9 mouse cellular contexts compared by ENCODE assay signal in the genomic region with DNA sequence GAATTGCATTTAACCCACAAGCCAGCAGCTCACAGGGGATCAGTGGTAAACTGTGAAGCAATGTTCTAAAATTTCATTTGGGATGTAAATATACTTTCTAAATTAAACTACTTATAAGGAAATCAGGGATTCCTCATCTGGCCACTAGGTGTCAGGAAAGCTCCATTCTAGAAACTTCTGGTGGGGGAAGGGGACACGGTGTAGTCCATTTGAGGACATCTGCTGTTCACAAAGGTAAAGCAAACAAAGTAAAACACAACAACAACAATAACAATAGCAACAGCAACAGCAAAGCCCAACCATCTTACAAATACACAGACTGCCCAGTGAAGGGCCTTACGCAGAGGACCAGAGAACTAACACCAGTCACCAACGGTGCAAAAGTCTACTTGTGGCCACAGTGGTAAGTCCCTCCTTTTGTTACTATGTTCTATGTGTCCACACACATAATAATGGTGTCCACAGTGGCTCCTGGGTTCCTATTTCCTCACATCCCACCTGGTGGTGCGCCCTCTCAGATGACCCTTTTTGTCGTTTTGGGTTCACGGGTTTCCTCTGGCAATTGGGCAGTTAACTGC.
DNase-seq lines count a peak whose midpoint lies in the region; ATAC-seq and TF ChIP-seq lines count a peak whose summit lies in the region.
"Had no signal": no experiment of that assay in that cellular context is flagged by ENCODE, and none has a peak within 500 bp of the region (broad histone marks: within the 10 kb centered on the region; RNA-seq: fewer than 3 reads in every experiment).

No protein-coding gene starts in this region.

- H3K4me1 ChIP-seq in intestine, embryonic 14.5 days (replicated peaks; ENCODE audit: control insufficient read depth, insufficient read depth, low read length), result no peaks in the 10 kb centered on the region
- no peaks in the 10 kb centered on the region for H3K4me1 ChIP-seq in intestine, embryonic 16.5 days (ENCODE audit: control insufficient read depth, insufficient read depth, low read length)
- no peaks in the 10 kb centered on the region for H3K4me1 ChIP-seq in forebrain, embryonic 10.5 days
- no peaks in the 10 kb centered on the region for H3K4me1 ChIP-seq in liver, postnatal 0 days (ENCODE audit: insufficient read depth)

- H3K36me3 ChIP-seq in intestine, embryonic 14.5 days (ENCODE audit: control insufficient read depth, insufficient read depth, low read length), result no peaks in the 10 kb centered on the region
- no peaks in the 10 kb centered on the region for H3K36me3 ChIP-seq in intestine, embryonic 16.5 days (ENCODE audit: control insufficient read depth, insufficient read depth, low read length)
- H3K36me3 ChIP-seq in forebrain, embryonic 10.5 days (replicated peaks), result no peaks in the 10 kb centered on the region
- no peaks in the 10 kb centered on the region for H3K36me3 ChIP-seq in liver, postnatal 0 days (replicated peaks; ENCODE audit: insufficient read depth, low read length)

- H3K4me3 ChIP-seq in intestine, embryonic 14.5 days (ENCODE audit: low read depth, low read length), result no peak overlapping the region
- no peak overlapping the region for H3K4me3 ChIP-seq in intestine, embryonic 16.5 days (ENCODE audit: low read length)
- H3K4me3 ChIP-seq in forebrain, embryonic 10.5 days, result no peak overlapping the region
- H3K4me3 ChIP-seq in liver, postnatal 0 days (ENCODE audit: low read depth, low read length), result no peak overlapping the region
- H3K4me3 ChIP-seq: erythroblast, embryonic 14.5 days had no signal

- peaks cover 21% of the 10 kb centered on the region; the same call in 1 of the 2 replicates for H3K27me3 ChIP-seq in intestine, embryonic 14.5 days (replicated peaks; ENCODE audit: control insufficient read depth, insufficient read depth, low read length)
- H3K27me3 ChIP-seq in intestine, embryonic 16.5 days (replicated peaks; ENCODE audit: control insufficient read depth, insufficient read depth, low read length), result 0 out of 2 replicates have a peak, but pooled peaks cover 2% of the 10 kb centered on the region
- no peaks in the 10 kb centered on the region for H3K27me3 ChIP-seq in forebrain, embryonic 10.5 days (ENCODE audit: poor library complexity, severe bottlenecking)
- H3K27me3 ChIP-seq in liver, postnatal 0 days (ENCODE audit: insufficient read depth, low read length), result no peaks in the 10 kb centered on the region

- H3K27ac ChIP-seq in intestine, embryonic 14.5 days (ENCODE audit: low read depth), result no peak overlapping the region
- no peak overlapping the region for H3K27ac ChIP-seq in intestine, embryonic 16.5 days (ENCODE audit: low read length)
- no peak overlapping the region for H3K27ac ChIP-seq in forebrain, embryonic 10.5 days
- H3K27ac ChIP-seq in liver, postnatal 0 days (ENCODE audit: low read depth), result no peak overlapping the region

- no peak for TF ChIP-seq EP300 in liver, postnatal 0 days (IDR thresholded peaks at IDR 0.05; ENCODE audit: low read depth)

- H3K4me2 ChIP-seq in intestine, embryonic 14.5 days (ENCODE audit: low read length), result no peak overlapping the region
- H3K4me2 ChIP-seq in intestine, embryonic 16.5 days (ENCODE audit: low read depth, low read length), result no peak overlapping the region
- H3K4me2 ChIP-seq in liver, postnatal 0 days (ENCODE audit: low read depth, low read length), result no peak overlapping the region

- WGBS in intestine, embryonic 14.5 days, result 71% methylated on average over 6 of the region's 6 CpGs
- 76% methylated on average over 6 of the region's 6 CpGs for WGBS in intestine, embryonic 16.5 days
- 77% methylated on average over 6 of the region's 6 CpGs for WGBS in forebrain, embryonic 10.5 days
- 74% methylated on average over 6 of the region's 6 CpGs for WGBS in liver, postnatal 0 days (ENCODE audit: insufficient replicate concordance)

- H3K9me3 ChIP-seq in intestine, embryonic 14.5 days (ENCODE audit: control insufficient read depth, low read length), result no peaks in the 10 kb centered on the region
- H3K9me3 ChIP-seq in intestine, embryonic 16.5 days (ENCODE audit: control insufficient read depth, low read length), result no peaks in the 10 kb centered on the region
- H3K9me3 ChIP-seq in forebrain, embryonic 10.5 days, result no peaks in the 10 kb centered on the region
- H3K9me3 ChIP-seq in liver, postnatal 0 days (ENCODE audit: low read length), result no peaks in the 10 kb centered on the region

- no peak for ATAC-seq in intestine, embryonic 14.5 days (replicated peaks; ENCODE audit: low FRiP score, low TSS enrichment, low read depth)
- no peak for ATAC-seq in intestine, embryonic 16.5 days
- no peak for ATAC-seq in liver, postnatal 0 days

- no peak overlapping the region for H3K9ac ChIP-seq in intestine, embryonic 14.5 days (ENCODE audit: low read length)
- H3K9ac ChIP-seq in intestine, embryonic 16.5 days (ENCODE audit: low read depth, low read length), result no peak overlapping the region
- H3K9ac ChIP-seq in liver, postnatal 0 days (replicated peaks), result no peak overlapping the region

- TF ChIP-seq CTCF in liver, postnatal 0 days (IDR thresholded peaks at IDR 0.05; ENCODE audit: low read depth), result peak; percentile 78

- DNase-seq in intestine, embryonic 14.5 days (ENCODE audit: low spot score), result peak; percentile 76
- peak; percentile 6 for DNase-seq in T-cell, adult 2 months (ENCODE audit: low spot score)
- peak; percentile 48 for DNase-seq in forebrain, embryonic 10.5 days (ENCODE audit: extremely low spot score, low spot score)
- peak; percentile 41 for DNase-seq in kidney, adult 9 months
- DNase-seq in liver, postnatal 0 days, result peak; percentile 33
- DNase-seq in retina, postnatal 7 days (ENCODE audit: low read depth, low spot score), result peak; percentile 32
- no peak for DNase-seq in spleen, adult 12 weeks (ENCODE audit: low spot score)
